Mouse (Mus musculus): Measurements from ENCODE around the gene Serping1. TPM values are rescaled to one million over a fixed set of nuclear protein-coding genes. Genes with fewer than 3 reads are reported as not detected.

Serping1 gene
- polyA plus RNA-seq, 1 experiment from 2014 or later: 33.8 TPM

GRCm38 (mm10) chr2:84756245-84756644 lies 19.0 kb downstream of the Serping1 start:
- Histone ChIP-seq H3K4me3 (no peak overlapping the region), H3K9ac (no peak overlapping the region), H3K4me2 (replicated peaks) (no peak overlapping the region), H3K9me3 (no peaks in the 10 kb centered on the region), H3K36me3 (no peaks in the 10 kb centered on the region), H3K27me3 (replicated peaks) (no peaks in the 10 kb centered on the region), H3K27ac (no peak overlapping the region), H3K4me1 (no peaks in the 10 kb centered on the region)
- WGBS: 87% methylated on average over 5 of the region's 5 CpGs
- ATAC-seq (ENCODE audit: low FRiP score, low read depth): no peak

- Histone ChIP-seq H3K4me1 (no peaks in the 10 kb centered on the region), H3K9ac (no peak overlapping the region), H3K27ac (no peak overlapping the region), H3K9me3 (no peaks in the 10 kb centered on the region), H3K27me3 (replicated peaks) (no peaks in the 10 kb centered on the region), H3K36me3 (no peaks in the 10 kb centered on the region), H3K4me2 (replicated peaks) (no peak overlapping the region), H3K4me3 (no peak overlapping the region)
- no peak for ATAC-seq (ENCODE audit: low FRiP score, low read depth)
- 77% methylated on average over 6 of the region's 6 CpGs for WGBS
These were observed 25.1 kb downstream of the Serping1 start for GRCm38 (mm10) chr2:84750115-84750514.

GRCm38 (mm10) chr2:84744126-84744525 lies 31.1 kb downstream of the Serping1 start:
- under 1% methylated on average over 10 of the region's 10 CpGs for WGBS

GRCm38 (mm10) chr2:84743561-84743960 lies 31.7 kb downstream of the Serping1 start, which contains the start of gene Gm19426:
Gene Gm19426 (minus strand): TSS chr2:84743655.
- H3K4me3 ChIP-seq: peak within 1 kb of the TSS; percentile 79
- H3K9me3 ChIP-seq: no peaks in the 10 kb centered on the region
- peak within 1 kb of the TSS; percentile 94 for H3K27ac ChIP-seq
- peaks cover 12% of the 10 kb centered on the region; the same call in 1 of the 2 replicates for H3K36me3 ChIP-seq
- peak; percentile 84 for ATAC-seq (ENCODE audit: low FRiP score, low read depth)
- 2% methylated on average over 25 of the region's 25 CpGs for WGBS
- peak within 1 kb of the TSS; percentile 74 for H3K4me2 ChIP-seq (replicated peaks)
- H3K9ac ChIP-seq: peak within 1 kb of the TSS; percentile 92
- no peaks in the 10 kb centered on the region for H3K27me3 ChIP-seq (replicated peaks)
- peaks cover 42% of the 10 kb centered on the region for H3K4me1 ChIP-seq

More at GRCm38 (mm10) chr2:84744126-84744525, 31.1 kb downstream of the Serping1 start:
- H3K36me3 ChIP-seq: peaks cover 12% of the 10 kb centered on the region; the same call in 1 of the 2 replicates
- peak overlapping the region; percentile 74 for H3K4me2 ChIP-seq (replicated peaks)
- peak; percentile 12; the same call in 1 of the 2 replicates for ATAC-seq (ENCODE audit: low FRiP score, low read depth)
- H3K9ac ChIP-seq: peak overlapping the region; percentile 92
- peak overlapping the region; percentile 50; the same call in 1 of the 2 replicates for H3K27ac ChIP-seq
- H3K9me3 ChIP-seq: no peaks in the 10 kb centered on the region
- peaks cover 36% of the 10 kb centered on the region for H3K4me1 ChIP-seq
- H3K4me3 ChIP-seq: peak overlapping the region; percentile 79
- H3K27me3 ChIP-seq (replicated peaks): no peaks in the 10 kb centered on the region

GRCm38 (mm10) chr2:84742451-84743283 lies 32.6 kb downstream of the Serping1 start:
- Histone ChIP-seq H3K4me1 (peaks cover 51% of the 10 kb centered on the region), H3K27me3 (replicated peaks) (no peaks in the 10 kb centered on the region), H3K9me3 (no peaks in the 10 kb centered on the region), H3K36me3 (peaks cover 12% of the 10 kb centered on the region; the same call in 1 of the 2 replicates), H3K4me3 (peak overlapping the region; percentile 79), H3K27ac (peak overlapping the region; percentile 94), H3K4me2 (replicated peaks) (peak overlapping the region; percentile 74), H3K9ac (peak overlapping the region; percentile 92)
- peak; percentile 87 for ATAC-seq (ENCODE audit: low FRiP score, low read depth)
- WGBS: under 1% methylated on average over 24 of the region's 26 CpGs

- ATAC-seq (ENCODE audit: low FRiP score, low read depth): no peak
These were observed 33.3 kb downstream of the Serping1 start for GRCm38 (mm10) chr2:84741841-84742450.

GRCm38 (mm10) chr2:84740608-84741333 lies 34.5 kb downstream of the Serping1 start:
- H3K27me3 ChIP-seq (replicated peaks): no peaks in the 10 kb centered on the region
- ATAC-seq (ENCODE audit: low FRiP score, low read depth): no peak
- H3K36me3 ChIP-seq: peaks cover 12% of the 10 kb centered on the region; the same call in 1 of the 2 replicates
- peaks cover 70% of the 10 kb centered on the region for H3K4me1 ChIP-seq
- no peak overlapping the region for H3K4me3 ChIP-seq
- no peak overlapping the region for H3K27ac ChIP-seq
- H3K9ac ChIP-seq: no peak overlapping the region
- WGBS: 80% methylated on average over 15 of the region's 15 CpGs
- peak overlapping the region; percentile 74 for H3K4me2 ChIP-seq (replicated peaks)
- H3K9me3 ChIP-seq: no peaks in the 10 kb centered on the region

More at GRCm38 (mm10) chr2:84741841-84742450, 33.3 kb downstream of the Serping1 start:
- Histone ChIP-seq H3K36me3 (peaks cover 12% of the 10 kb centered on the region; the same call in 1 of the 2 replicates), H3K27me3 (replicated peaks) (no peaks in the 10 kb centered on the region), H3K4me2 (replicated peaks) (peak overlapping the region; percentile 74), H3K4me1 (peaks cover 58% of the 10 kb centered on the region), H3K27ac (peak overlapping the region; percentile 94), H3K9me3 (no peaks in the 10 kb centered on the region), H3K9ac (peak overlapping the region; percentile 92), H3K4me3 (peak overlapping the region; percentile 79)
- 2% methylated on average over 5 of the region's 5 CpGs for WGBS

- Histone ChIP-seq H3K4me1 (peaks cover 75% of the 10 kb centered on the region), H3K27ac (no peak overlapping the region), H3K36me3 (peaks cover 12% of the 10 kb centered on the region; the same call in 1 of the 2 replicates), H3K9me3 (no peaks in the 10 kb centered on the region), H3K9ac (no peak overlapping the region), H3K4me3 (no peak overlapping the region), H3K4me2 (replicated peaks) (peak overlapping the region; percentile 58), H3K27me3 (replicated peaks) (no peaks in the 10 kb centered on the region)
- 2% methylated on average over 12 of the region's 12 CpGs for WGBS
- ATAC-seq (ENCODE audit: low FRiP score, low read depth): no peak
These were observed 36.9 kb downstream of the Serping1 start for GRCm38 (mm10) chr2:84738271-84738911.

GRCm38 (mm10) chr2:84737451-84737925 lies 37.8 kb downstream of the Serping1 start:
- ATAC-seq (ENCODE audit: low FRiP score, low read depth): peak; percentile 3; the same call in 1 of the 2 replicates
- Histone ChIP-seq H3K4me1 (peaks cover 75% of the 10 kb centered on the region), H3K9me3 (no peaks in the 10 kb centered on the region), H3K27ac (0 out of 2 replicates have a peak overlapping the region, but pooled peaks have one; percentile 43), H3K27me3 (replicated peaks) (no peaks in the 10 kb centered on the region), H3K4me2 (replicated peaks) (peak overlapping the region; percentile 58), H3K4me3 (no peak overlapping the region; the same call in 1 of the 2 replicates), H3K9ac (peak overlapping the region; percentile 47), H3K36me3 (peaks cover 12% of the 10 kb centered on the region; the same call in 1 of the 2 replicates)
- WGBS: 5% methylated on average over 8 of the region's 8 CpGs

GRCm38 (mm10) chr2:84736312-84737161 lies 38.7 kb downstream of the Serping1 start:
- ATAC-seq (ENCODE audit: low FRiP score, low read depth): no peak
- H3K9ac ChIP-seq: peak overlapping the region; percentile 70
- peak overlapping the region; percentile 43 for H3K4me3 ChIP-seq
- peak overlapping the region; percentile 58 for H3K4me2 ChIP-seq (replicated peaks)
- WGBS: 7% methylated on average over 27 of the region's 27 CpGs
- H3K9me3 ChIP-seq: no peaks in the 10 kb centered on the region
- H3K36me3 ChIP-seq: peaks cover 12% of the 10 kb centered on the region; the same call in 1 of the 2 replicates
- no peak overlapping the region; the same call in 1 of the 2 replicates for H3K27ac ChIP-seq
- peaks cover 66% of the 10 kb centered on the region for H3K4me1 ChIP-seq
- H3K27me3 ChIP-seq (replicated peaks): no peaks in the 10 kb centered on the region
